Mouse (Mus musculus) adrenal gland, adult 8-10 months (tissue): ENCODE data around the gene Strn4. TPM values are rescaled to one million over a fixed set of nuclear protein-coding genes. Genes with fewer than 3 reads are reported as not detected.

ENCODE experiments used
- DNase-seq: peaks from one replicate; pipeline ENCODE4 v3.0.0; 2022
- total RNA-seq, 4 experiments: library from RNA; stranded (reverse); gene quantifications; 2 replicates each; pipeline ENCODE4 v1.2.4; 2022

The Strn4 gene
- total RNA-seq, result 100 to 1,000 TPM in 1 of 4 experiments, 10 to 100 TPM in 3; 62.2 to 100 (median 74.6) TPM

GRCm38 (mm10) chr7:16815351-16815941 lies at the start of gene Strn4:
Gene Strn4, plus strand, starts transcription at chr7:16815889.
- no peak for DNase-seq

GRCm38 (mm10) chr7:16766443-16766842 lies 49.2 kb upstream of the Strn4 start:
- DNase-seq, result no peak

- DNase-seq, result no peak
These were observed 39.8 kb upstream of the Strn4 start for GRCm38 (mm10) chr7:16775888-16776287.

- no peak for DNase-seq
These were observed 35.6 kb upstream of the Strn4 start for GRCm38 (mm10) chr7:16780076-16780475.

GRCm38 (mm10) chr7:16780825-16781554 lies 34.7 kb upstream of the Strn4 start, which contains the start of gene Slc1a5:
Gene Slc1a5, plus strand, starts transcription at chr7:16781340.
- peak; percentile 88 for DNase-seq

GRCm38 (mm10) chr7:16781555-16781815 lies 34.2 kb upstream of the Strn4 start:
- no peak for DNase-seq

- no peak for DNase-seq
These were observed 33.7 kb upstream of the Strn4 start for GRCm38 (mm10) chr7:16781816-16782554.

GRCm38 (mm10) chr7:16782555-16783125 lies 33.0 kb upstream of the Strn4 start:
- DNase-seq, result no peak

- DNase-seq, result no peak
These were observed 32.4 kb upstream of the Strn4 start for GRCm38 (mm10) chr7:16783224-16783688.

GRCm38 (mm10) chr7:16783758-16784415 lies 31.8 kb upstream of the Strn4 start:
- DNase-seq, result peak; percentile 69

GRCm38 (mm10) chr7:16784498-16784976 lies 31.2 kb upstream of the Strn4 start:
- DNase-seq, result no peak

GRCm38 (mm10) chr7:16785541-16786083 lies 30.1 kb upstream of the Strn4 start:
- no peak for DNase-seq

GRCm38 (mm10) chr7:16792316-16792715 lies 23.4 kb upstream of the Strn4 start:
- no peak for DNase-seq

GRCm38 (mm10) chr7:16793010-16793725 lies 22.5 kb upstream of the Strn4 start:
- no peak for DNase-seq

- DNase-seq, result no peak
These were observed 20.8 kb upstream of the Strn4 start for GRCm38 (mm10) chr7:16794886-16795285.

GRCm38 (mm10) chr7:16804409-16805028 lies 11.2 kb upstream of the Strn4 start:
- DNase-seq, result no peak

GRCm38 (mm10) chr7:16807936-16808335 lies 7.8 kb upstream of the Strn4 start:
- DNase-seq, result no peak

GRCm38 (mm10) chr7:16808647-16809046 lies 7.0 kb upstream of the Strn4 start:
- no peak for DNase-seq

- no peak for DNase-seq
These were observed 6.0 kb upstream of the Strn4 start for GRCm38 (mm10) chr7:16809739-16810138.

- DNase-seq, result no peak
These were observed 5.2 kb upstream of the Strn4 start for GRCm38 (mm10) chr7:16810399-16810919.
